Mouse (Mus musculus) C2C12 (cell line): ENCODE results near the gene Tchp. TPM values are rescaled to one million over a fixed set of nuclear protein-coding genes. Genes with fewer than 3 reads are reported as not detected.

Source experiments
- H3K27me3 ChIP-seq: one replicate; pipeline ENCODE4 v1.6.1; 2011; ENCODE audit not compliant: control insufficient read depth, insufficient read depth, insufficient read length
- H3K36me3 ChIP-seq: one replicate; pipeline ENCODE4 v1.6.1; 2011; ENCODE audit not compliant: control insufficient read depth, insufficient read depth
- H3K4me3 ChIP-seq: one replicate; pipeline ENCODE4 v1.5.1; 2011; ENCODE audit warnings: mild to moderate bottlenecking, control low read depth; ENCODE audit not compliant: poor library complexity, insufficient read depth, severe bottlenecking
- H3K79me2 ChIP-seq: one replicate; pipeline ENCODE4 v1.6.1; 2011; ENCODE audit not compliant: control insufficient read depth, insufficient read depth
- H3K79me3 ChIP-seq: one replicate; pipeline ENCODE4 v1.6.1; 2011; ENCODE audit warnings: low read depth, control low read depth
- H3ac ChIP-seq: one replicate; pipeline ENCODE3; 2011; ENCODE audit warnings: low read depth; ENCODE audit not compliant: control insufficient read depth, insufficient read length
- CEBPB ChIP-seq: IDR thresholded peaks from one replicate; pipeline ENCODE4 v1.6.1; 2011; ENCODE audit warnings: low read depth, mild to moderate bottlenecking, control low read depth, moderate library complexity
- CTCF ChIP-seq: IDR thresholded peaks from one replicate; pipeline ENCODE4 v1.5.1; 2011; ENCODE audit not compliant: control insufficient read depth, insufficient read depth, insufficient read length
- FOSL1 ChIP-seq: IDR thresholded peaks from one replicate; pipeline ENCODE4 v1.8.0; 2011; ENCODE audit warnings: mild to moderate bottlenecking, low read length; ENCODE audit not compliant: poor library complexity, insufficient read depth, severe bottlenecking
- MAX ChIP-seq: IDR thresholded peaks from one replicate; pipeline ENCODE4 v1.6.1; 2011; ENCODE audit warnings: mild to moderate bottlenecking, control low read depth
- MYOD1 ChIP-seq: IDR thresholded peaks from one replicate; pipeline ENCODE4 v1.6.1; 2011; ENCODE audit warnings: low read depth; ENCODE audit not compliant: control insufficient read depth, insufficient read length
- MYOG ChIP-seq: IDR thresholded peaks from one replicate; pipeline ENCODE4 v1.6.1; 2011; ENCODE audit not compliant: control insufficient read depth, insufficient read length; ENCODE audit errors: extremely low read depth
- USF1 ChIP-seq: IDR thresholded peaks from one replicate; pipeline ENCODE4 v1.6.1; 2011; ENCODE audit warnings: low read depth, mild to moderate bottlenecking, control low read depth, moderate library complexity
- microRNA-seq: library from miRNA; unstranded; fragments of <30 nt; microRNA quantifications from one replicate; pipeline ENCODE4, GENCODE M21; 2019; ENCODE audit warnings: borderline microRNAs expressed
- polyA plus RNA-seq: library from polyadenylated mRNA; unstranded; fragments of >200 nt; fragmentation: generic; extraction: Trizol; gene quantifications from one replicate; pipeline ENCODE4 v1.2.1, GENCODE M21; 2012; ENCODE audit warnings: missing spikeins

Gene Tchp
- polyA plus RNA-seq, 1 experiment: 5.8 TPM

DNA sequence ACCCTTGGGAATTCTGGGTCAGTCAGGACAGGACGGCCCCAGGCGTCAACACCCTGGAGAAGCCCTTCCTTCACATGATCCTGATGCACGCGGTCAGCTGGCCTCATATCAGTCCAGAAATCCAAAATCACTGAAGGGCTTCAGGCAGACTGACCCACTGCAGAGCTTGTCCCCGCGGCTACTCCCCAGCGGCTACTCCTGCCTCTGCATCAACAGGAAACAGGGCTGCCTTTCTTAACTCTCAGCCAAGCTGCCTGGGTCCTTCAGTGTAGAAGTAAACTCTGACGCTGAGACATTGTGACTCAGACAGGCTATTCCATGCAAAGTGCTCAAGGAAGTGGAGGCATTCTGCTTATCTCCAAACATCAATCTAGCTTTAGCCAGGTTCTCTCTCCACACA, 54.4 kb downstream of the Tchp start:
- H3ac ChIP-seq: no peak overlapping the region
- peaks cover 12% of the 10 kb centered on the region for H3K79me2 ChIP-seq
- peaks cover 3% of the 10 kb centered on the region for H3K79me3 ChIP-seq
- no peaks in the 10 kb centered on the region for H3K27me3 ChIP-seq
- no peak overlapping the region for H3K4me3 ChIP-seq
- peaks cover 30% of the 10 kb centered on the region for H3K36me3 ChIP-seq
- no peak for TF ChIP-seq FOSL1
- TF ChIP-seq MAX: no peak
- TF ChIP-seq CEBPB: no peak
- TF ChIP-seq USF1: no peak
- TF ChIP-seq CTCF: no peak
- TF ChIP-seq MYOD1: no peak
- no peak for TF ChIP-seq MYOG

DNA sequence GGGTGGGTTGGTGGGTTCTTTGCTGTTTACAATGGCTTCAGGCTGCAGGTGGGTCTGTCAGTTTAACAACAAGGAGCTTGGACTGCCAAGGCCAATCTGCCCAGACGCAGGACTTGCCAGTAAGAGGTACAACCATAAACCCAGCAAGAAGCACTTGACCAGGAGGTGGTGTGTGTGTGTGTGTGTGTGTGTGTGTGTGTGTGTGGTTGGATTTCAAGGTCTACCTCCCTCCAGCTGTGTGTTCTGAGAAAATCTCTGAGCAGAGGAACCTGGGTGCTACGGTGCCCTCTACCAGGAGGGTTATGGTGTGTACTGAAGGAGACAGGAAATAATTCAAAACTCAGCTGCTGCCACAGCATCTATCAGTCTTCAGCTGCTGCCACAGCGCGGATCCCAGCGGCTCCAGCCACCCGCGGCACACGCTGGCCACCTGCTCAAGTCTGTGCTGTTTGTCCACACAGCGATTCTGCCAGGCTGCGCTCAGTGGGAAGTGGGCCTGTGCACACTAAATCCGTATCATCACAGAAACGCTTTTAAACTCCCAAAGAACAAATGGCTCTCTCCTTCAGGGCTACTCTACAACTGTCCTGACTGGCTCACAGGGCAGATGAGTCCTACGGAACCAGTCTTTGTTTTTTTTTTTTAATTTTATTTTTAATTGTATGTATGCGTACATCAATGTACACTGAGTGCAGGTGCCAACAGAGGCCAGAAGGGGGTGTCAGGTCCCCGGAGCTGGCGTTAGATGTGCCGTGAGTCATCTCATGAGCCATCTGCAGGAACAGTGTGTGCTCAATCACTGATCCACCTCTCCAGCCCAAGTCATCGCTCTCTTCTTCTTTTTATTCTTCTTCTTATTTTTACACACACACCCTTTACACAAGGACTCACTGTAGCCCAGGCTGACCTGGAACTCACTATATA, 57.5 kb downstream of the Tchp start:
- Histone ChIP-seq H3ac (no peak overlapping the region), H3K36me3 (peaks cover 30% of the 10 kb centered on the region), H3K79me2 (peaks cover 42% of the 10 kb centered on the region), H3K27me3 (no peaks in the 10 kb centered on the region), H3K79me3 (peaks cover 25% of the 10 kb centered on the region), H3K4me3 (no peak overlapping the region)
- TF ChIP-seq MAX (no peak), CTCF (no peak), USF1 (no peak), FOSL1 (no peak), MYOG (no peak), MYOD1 (no peak), CEBPB (no peak)

DNA sequence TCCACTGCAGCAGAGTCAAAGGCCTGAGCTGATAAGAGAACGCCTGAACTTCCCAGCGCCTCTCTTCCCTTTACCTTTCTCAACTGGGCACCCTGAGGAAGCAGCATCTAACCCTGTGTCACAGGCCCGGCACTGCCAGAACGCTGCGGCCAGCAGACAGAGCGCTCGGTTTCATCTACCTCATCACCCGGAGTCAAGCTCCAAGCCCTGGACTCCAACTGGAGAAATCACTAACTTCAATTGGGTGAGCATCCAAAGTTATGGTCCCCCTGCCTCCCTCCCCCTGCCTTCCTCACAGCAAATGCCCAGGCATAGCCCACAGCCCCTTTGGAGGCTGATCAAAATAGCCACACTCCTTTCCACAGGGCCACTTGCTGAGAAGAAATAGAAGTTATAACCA, 59.1 kb downstream of the Tchp start:
- Histone ChIP-seq H3K79me2 (peaks cover 59% of the 10 kb centered on the region), H3K27me3 (no peaks in the 10 kb centered on the region), H3ac (no peak overlapping the region), H3K36me3 (peaks cover 27% of the 10 kb centered on the region), H3K79me3 (peaks cover 40% of the 10 kb centered on the region), H3K4me3 (no peak overlapping the region)
- TF ChIP-seq MAX: no peak
- TF ChIP-seq USF1: no peak
- no peak for TF ChIP-seq FOSL1
- TF ChIP-seq CEBPB: no peak
- TF ChIP-seq MYOD1: no peak
- no peak for TF ChIP-seq MYOG
- no peak for TF ChIP-seq CTCF

DNA sequence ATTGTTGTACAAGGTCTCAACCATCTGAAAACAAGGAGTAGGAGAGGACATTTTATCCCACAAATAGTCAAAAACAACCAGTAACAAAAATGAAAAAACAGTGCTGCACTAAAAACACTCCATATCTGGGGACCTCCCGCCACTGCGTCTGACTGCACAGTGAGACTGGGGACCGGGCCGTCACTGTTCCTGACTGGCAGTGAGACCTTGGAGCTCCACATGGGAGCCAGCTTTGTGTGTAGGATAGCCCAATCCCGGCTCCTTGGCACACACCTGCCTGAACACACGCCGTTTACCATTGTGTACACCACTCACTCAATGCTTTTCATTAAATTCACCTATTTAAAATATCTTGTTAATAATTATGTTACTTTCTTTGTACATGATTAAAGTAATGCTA, 59.6 kb downstream of the Tchp start:
- Histone ChIP-seq H3K27me3 (no peaks in the 10 kb centered on the region), H3K79me2 (peaks cover 64% of the 10 kb centered on the region), H3K36me3 (peaks cover 26% of the 10 kb centered on the region), H3K4me3 (no peak overlapping the region), H3ac (no peak overlapping the region), H3K79me3 (peaks cover 45% of the 10 kb centered on the region)
- no peak for TF ChIP-seq USF1
- TF ChIP-seq MYOG: no peak
- TF ChIP-seq CEBPB: no peak
- TF ChIP-seq CTCF: no peak
- TF ChIP-seq FOSL1: no peak
- no peak for TF ChIP-seq MYOD1
- TF ChIP-seq MAX: no peak

DNA sequence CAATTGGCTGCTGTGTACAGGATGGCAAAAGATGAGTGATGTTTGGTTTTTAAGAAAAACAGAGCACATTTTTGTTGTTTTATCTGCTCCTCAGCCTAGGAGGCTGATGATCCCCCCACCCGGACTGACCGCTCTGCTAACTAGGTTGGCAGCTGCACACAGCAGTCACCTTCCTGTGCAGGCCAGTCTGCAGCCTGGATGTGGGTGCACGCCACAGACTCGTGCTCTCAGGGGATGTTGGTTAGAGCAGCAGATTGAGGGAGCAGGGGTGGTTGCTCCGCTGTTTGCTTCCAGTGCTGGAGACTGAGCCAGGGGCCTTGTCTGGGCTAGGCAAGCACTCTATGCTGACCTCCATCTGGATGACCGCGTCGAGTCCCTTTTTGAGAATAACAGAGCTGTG, 62.2 kb downstream of the Tchp start:
- Histone ChIP-seq H3K36me3 (peaks cover 11% of the 10 kb centered on the region), H3K79me2 (peaks cover 70% of the 10 kb centered on the region), H3K4me3 (no peak overlapping the region), H3K27me3 (no peaks in the 10 kb centered on the region), H3ac (no peak overlapping the region), H3K79me3 (peaks cover 50% of the 10 kb centered on the region)
- no peak for TF ChIP-seq MAX
- TF ChIP-seq CEBPB: no peak

GRCm38 (mm10) chr5:114771796-114772195, 64.2 kb downstream of the Tchp start:
- H3K27me3 ChIP-seq: no peaks in the 10 kb centered on the region
- no peak overlapping the region for H3K4me3 ChIP-seq
- peaks cover 61% of the 10 kb centered on the region for H3K79me3 ChIP-seq
- no peaks in the 10 kb centered on the region for H3K36me3 ChIP-seq
- TF ChIP-seq MYOG: no peak
- no peak for TF ChIP-seq MYOD1
- no peak for TF ChIP-seq MAX
- no peak for TF ChIP-seq USF1
- no peak for TF ChIP-seq CTCF
- TF ChIP-seq CEBPB: no peak
- no peak for TF ChIP-seq FOSL1
- H3K79me2 ChIP-seq: peaks cover 80% of the 10 kb centered on the region
- no peak overlapping the region for H3ac ChIP-seq

Small RNA genes within 50 kb of the gene (microRNA-seq; reads per million reads assigned to microRNA genes)
- gene Mir7028: 0.16 reads per million

Other genes with a start within 250 kb of the Tchp start
- 0.06 TPM for gene Fam222a, start 139.7 kb upstream of the Tchp start, polyA plus RNA-seq
- gene Trpv4, start 49.3 kb upstream of the Tchp start, polyA plus RNA-seq: 0.55 TPM
- 53.8 TPM for gene Gltp, start 16.8 kb upstream of the Tchp start, polyA plus RNA-seq
- 55.2 TPM for gene Ankrd13a, start 66.9 kb downstream of the Tchp start, polyA plus RNA-seq
- 19.5 TPM for gene Git2, start 67.8 kb downstream of the Tchp start, polyA plus RNA-seq
- gene 1500011B03Rik, start 115.7 kb downstream of the Tchp start, polyA plus RNA-seq: 34.7 TPM
- not detected for gene 4930519G04Rik, start 145.9 kb downstream of the Tchp start, polyA plus RNA-seq
- not detected for gene Gm9936, start 150.9 kb downstream of the Tchp start, polyA plus RNA-seq
- gene Oasl2, start 189.2 kb downstream of the Tchp start, polyA plus RNA-seq: 0.40 TPM
- gene Oasl1, start 215.5 kb downstream of the Tchp start, polyA plus RNA-seq: 0.07 TPM
- gene 2210016L21Rik, start 234.4 kb downstream of the Tchp start, polyA plus RNA-seq: 20.6 TPM